Mouse (Mus musculus): ENCODE measurements at regions not wholly inside any gene's neighbourhood (a gene's known extent, or its start where the extent isn't known, plus 50 kb on each side); places are given as distances from the start of the nearest gene placed in this dataset.

DNA sequence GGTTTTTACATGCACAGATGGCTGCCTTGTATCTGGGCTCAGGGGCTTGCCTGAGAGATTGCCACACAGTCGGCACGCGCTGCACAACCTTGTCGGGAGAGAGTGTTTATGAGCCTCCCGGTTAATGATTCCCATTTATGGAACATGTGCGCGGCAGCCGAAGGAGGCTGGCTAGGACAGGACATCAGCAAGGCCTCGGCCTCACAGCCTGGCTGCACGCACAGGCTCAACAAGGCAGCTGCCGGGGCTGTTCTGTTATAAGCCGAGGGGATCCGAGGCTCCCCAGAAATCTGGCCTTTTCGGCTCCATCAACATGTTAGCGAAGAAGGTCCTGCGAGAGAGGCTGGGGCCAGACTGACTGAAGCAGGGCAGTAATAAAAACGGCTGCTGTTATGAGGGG lies 86.3 kb upstream of the Rbpj start:
- TF ChIP-seq CTCF (IDR thresholded peaks at IDR 0.05; ENCODE audit: extremely low read depth, insufficient read length, insufficient replicate concordance, low read depth, low read length) = no peak
- no peak for TF ChIP-seq POLR2A (IDR thresholded peaks at IDR 0.05; ENCODE audit: low read depth, low read length)

Measured in small intestine, adult 2 months (tissue).